Mouse (Mus musculus) CD4-positive helper T cell, adult 2 months (primary cell): Measurements from ENCODE around the gene Fgfr2.

Experiments used
- DNase-seq: peaks from one replicate; pipeline ENCODE4 v3.0.0-alpha.2; 2012; ENCODE audit warnings: low read depth, missing footprints, low spot score

Fgfr2 gene

DNA sequence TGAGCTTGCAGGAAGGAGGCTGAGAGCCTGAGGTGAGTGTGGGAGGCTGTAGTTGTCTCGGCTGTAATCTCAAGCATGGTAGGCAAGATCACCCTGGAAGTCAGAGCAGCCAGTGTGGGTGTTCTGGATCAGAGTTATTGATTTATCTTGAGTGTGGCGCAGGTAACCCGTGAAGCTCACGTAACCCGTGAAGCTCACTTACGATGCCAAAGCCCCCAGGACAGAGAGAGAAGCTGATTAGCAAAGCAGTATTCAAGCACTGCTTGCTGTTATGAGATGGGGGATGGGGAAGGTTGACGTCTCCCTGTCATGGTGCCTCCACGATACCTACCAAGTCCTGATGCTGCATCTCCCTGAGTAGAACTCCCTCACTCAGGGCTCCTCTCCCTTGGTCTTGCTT, 503.6 kb downstream of the Fgfr2 start:
- DNase-seq = no peak

DNA sequence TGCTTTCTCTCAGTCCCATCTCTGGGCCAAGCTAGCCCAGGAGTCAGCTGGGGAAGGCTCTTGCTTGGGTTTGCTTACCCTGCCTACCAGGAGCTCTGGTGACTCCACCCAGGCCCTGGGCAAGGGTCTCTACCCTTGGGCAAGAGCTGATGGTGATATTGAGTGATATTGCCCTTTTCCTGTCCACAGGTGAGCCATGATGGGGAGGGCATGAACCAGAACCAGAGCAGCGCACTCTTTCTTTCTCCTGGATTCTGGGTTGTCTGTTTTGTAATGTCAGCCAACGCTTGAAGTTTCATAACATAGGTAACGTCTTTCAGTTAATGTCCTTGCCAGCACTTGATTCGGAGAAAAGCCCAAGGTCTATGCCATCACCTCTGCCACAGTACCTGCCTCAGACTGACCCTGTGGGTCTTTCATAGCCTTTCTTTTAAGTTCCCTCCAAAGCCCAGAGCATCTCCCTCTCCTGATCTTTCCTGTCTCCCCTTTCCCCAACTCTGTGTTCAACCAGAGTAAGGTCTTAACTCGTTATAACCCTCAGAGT, 506.1 kb downstream of the Fgfr2 start:
- DNase-seq = no peak

DNA sequence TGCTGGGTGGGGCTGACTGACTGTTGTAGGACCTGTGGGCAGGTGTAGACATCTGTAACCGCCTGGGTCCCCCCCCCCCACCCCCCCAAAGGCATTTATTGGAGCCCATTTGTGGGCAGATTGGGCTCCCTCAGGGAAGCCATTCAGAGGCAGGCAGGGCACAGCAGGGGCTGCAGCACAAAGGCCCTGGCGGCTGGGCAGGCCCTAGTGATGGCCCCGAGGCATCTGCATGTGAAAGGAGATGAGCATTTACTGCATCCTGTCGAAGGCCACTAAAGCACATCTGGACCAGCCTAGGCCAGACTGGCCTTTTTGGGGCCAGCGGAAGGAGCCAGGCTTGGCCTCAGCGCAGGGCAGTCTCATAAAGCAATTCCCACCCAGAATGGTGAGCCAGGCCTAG, 506.8 kb downstream of the Fgfr2 start:
- DNase-seq = no peak

DNA sequence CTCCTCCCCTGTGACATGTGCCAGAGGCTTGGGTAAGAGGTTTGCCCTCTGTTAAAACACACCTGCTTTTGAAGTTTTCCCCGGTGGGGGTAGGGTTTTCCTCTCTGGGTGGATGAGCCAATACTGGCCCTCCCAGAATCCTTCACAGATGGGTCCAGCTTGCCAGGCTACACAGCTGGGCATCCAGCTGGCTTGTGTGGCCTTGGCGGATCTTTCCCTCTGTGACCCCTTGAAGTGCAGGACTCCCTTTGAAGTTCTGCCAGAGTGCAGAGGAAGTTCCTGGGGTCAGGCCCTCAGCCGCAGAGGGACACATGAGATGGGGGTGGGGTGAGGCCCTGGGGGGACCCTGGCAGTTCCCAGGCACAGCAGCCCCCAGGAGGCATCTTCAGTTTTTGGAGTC, 507.8 kb downstream of the Fgfr2 start:
- no peak for DNase-seq

DNA sequence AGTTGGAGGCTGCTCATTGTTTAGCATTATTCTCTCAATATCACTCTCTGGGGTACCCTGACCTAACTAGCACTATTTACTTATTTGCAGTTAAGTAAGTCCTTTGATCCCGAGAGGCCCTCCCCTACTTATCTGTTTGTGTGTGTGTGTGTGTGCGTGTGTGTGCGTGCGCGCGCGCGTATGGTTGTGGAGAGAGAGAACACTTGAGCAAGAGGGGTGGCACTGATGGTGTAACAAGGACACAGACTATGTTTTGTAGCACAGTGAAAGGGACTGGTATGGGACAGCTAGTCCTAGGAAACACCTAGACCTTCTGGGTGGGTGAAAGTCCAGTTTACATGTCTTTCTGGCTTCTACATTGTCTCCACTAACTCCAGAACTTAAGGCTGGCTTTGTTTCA, 511.6 kb downstream of the Fgfr2 start:
- DNase-seq = no peak

DNA sequence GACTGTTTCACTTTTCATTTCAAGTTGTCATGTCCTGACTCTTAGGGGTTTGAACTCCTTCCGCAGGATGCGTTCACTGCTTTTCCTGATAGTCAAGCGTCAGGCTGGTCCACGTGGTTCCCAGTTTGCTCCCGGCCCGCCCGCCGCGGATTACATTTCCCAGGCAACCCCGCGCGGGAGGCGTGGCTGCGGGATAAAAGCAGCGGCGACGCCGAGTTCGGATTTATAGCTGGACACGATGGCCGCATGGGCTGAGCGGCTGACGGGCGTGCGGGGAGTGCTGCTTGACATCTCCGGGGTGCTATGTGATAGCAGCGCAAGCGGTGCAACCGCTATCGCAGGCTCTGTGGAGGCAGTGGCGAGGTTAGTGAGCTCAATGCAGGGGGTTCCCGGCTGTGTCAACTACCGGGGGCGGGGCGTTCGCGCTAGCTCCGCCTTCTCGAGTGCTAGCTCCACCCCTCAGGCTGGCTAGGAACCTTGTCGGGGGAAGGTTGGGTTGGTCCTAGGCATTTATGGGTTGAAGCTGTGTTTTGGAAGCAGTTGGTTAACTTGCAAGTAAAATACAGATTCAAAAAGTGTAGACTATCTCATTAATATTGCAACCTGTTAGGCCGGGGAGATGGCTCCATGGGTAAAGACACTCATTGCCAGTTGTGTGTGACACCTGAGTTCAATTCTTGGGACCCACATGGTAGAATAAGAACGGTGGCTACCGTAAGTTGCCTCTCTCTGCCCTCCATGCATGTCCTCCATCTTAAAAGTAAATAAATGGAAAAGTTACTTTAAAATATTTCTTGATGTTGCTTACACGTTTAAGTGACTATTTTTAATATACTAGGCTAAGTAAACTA, 512.5 kb downstream of the Fgfr2 start, which contains the start of gene Lhpp:
Gene Lhpp (plus strand): TSS at position 171 of the 851 bp plus-strand sequence.
- DNase-seq = peak; percentile 87

DNA sequence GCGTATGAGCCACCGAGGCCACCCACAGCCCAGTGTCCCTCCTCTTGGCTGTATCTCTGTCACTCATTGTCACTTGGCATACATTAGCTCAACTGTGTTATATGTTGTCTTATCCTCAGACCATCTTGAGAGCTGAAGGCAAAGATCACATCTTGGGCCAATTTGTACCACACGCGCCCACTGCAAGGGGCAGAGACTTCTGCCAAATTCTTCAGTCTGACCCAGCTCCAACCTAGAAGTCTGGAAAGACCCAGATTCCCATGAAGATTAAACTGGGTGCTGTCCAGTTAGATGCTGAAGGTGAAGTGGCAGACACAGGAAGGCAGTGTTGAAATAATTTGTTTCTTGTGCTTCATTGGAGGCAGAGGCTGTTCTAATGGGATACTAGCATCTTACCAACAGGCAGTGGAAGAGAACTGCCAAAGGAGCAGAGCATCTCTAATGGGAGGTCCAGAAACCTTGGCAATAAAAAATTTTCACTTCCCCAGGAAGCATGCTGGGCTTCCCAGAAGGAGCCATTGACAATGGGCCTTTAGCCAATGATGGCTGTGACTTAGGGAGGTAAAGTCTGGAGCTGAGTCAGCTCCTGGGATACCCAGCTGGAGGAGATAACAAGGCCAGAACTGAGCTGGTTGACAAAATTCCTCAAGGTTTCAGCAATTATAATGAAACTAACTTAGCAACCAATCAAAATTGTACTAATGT, 514.7 kb downstream of the Fgfr2 start:
- no peak for DNase-seq

DNA sequence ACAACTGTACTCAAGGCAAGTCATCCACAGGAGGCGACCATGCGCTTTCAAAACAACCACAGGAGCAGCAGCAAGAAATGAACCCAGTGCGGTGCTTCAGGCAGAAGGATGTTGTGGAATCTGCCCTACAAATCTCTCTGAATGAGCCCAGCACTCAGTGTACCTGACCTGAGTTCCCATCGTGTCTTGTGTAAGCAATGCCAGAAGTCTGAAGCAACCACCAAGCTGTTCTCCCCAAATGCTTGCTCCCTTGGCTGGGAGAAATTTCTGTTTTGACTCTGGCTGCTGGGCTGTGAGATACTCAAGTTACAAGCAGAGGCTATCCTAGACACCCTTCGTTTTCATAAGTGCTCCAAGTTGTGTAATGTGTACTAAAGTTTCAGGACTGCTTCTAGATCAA, 517.5 kb downstream of the Fgfr2 start:
- DNase-seq = no peak

DNA sequence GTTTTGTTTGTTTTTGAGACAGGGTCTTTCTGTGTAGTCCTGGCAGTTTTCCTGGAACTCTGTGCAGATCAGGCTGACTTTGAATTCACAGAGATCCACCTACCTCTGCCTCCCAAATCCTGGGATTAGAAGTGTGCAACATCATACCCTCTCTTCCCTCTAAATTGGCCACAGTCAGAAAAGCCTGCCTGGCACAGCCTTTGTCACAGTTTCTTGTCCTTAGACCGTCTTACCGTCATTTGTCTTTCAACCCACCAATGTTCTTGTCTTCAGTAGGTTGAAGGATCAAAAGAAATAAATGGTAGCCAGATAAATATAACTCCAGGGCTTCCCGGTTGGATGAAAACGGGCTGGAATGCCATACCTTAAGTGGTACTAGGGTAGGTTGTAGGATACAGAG, 518.4 kb downstream of the Fgfr2 start:
- DNase-seq = no peak

DNA sequence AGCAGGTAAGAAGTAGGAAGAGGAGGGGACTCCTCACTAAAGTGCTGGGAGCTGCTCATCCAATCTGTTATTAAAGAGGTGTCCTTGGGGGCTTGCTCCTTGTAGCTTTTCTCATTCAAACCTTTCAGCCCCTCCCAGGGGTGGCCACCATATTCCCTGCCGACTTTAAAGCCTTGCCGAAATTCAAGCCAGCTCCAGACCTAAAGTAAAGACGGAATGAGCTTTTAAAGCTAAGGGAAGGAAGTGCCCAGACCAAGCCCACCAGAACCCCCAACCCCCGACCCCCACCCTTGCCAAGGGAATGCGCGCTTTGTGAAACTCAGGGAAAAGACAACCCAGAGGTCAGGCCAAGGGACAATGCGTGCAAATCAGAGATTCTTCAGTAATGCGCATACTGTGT, 522.2 kb downstream of the Fgfr2 start:
- DNase-seq = no peak

DNA sequence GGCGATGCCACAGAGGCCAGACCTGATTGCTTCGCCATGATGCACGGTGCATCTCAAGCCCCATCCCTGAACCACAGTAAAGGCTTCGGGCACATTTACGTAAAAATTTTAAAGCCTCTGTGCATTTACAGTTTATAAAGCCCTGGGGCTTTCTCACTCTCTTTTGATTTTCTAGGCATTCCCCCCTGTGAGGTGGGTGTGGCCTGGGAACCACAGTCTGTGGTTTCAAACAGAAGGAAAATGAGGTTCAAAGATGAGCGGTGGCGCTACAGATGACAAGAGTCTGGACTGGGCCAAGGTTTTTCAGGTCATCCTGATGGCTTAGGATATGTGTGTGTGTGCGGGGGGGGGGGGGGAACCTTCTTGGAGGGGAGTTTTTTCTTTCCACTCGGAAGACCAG, 523.1 kb downstream of the Fgfr2 start:
- peak; percentile 52 for DNase-seq

DNA sequence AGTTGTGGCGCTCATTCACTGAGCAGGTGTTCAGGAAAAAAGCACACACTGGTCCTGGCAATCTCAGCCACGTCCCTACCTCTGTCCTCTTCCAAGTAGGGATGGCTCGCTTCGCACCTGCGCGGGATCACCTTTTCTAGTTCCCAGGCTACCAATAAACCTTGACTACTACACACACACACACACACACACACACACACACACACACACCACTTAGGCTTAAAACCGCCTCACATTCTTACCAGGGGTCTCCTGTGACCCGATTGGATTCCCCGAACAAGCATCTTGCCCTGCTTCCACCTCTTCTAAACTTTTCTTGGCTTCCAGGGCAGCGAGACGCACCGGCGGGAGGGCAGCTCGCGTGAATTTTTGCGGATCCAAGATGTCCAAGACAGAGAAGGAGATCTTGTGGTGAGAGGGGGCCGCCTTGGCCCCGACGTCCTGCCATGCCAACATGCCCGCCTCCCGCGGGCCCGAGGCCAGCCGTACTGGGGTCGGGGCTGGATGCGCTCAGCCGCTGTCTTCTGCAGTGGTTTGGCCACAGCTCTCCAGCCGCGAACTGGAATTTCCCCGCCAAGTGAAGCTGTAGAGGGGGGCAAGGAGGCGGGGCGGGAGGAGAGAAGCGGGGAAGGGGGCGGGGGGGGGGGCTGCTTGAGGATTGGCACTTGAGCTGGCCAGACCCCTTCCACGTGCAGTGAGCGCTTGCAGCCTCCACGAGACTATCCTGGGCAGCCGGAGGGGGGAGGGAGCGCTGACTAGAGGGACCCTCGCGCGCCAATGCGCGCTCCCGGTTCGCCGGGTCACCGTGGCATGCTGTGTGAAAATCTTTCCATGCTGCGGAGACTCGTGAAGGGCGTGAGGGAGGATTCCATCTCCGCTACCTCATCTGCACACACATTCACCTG, 523.8 kb downstream of the Fgfr2 start, which contains the start of gene Nkx1-2:
Gene Nkx1-2 (minus strand): TSS at position 567 of the 905 bp plus-strand sequence.
- no peak for DNase-seq

DNA sequence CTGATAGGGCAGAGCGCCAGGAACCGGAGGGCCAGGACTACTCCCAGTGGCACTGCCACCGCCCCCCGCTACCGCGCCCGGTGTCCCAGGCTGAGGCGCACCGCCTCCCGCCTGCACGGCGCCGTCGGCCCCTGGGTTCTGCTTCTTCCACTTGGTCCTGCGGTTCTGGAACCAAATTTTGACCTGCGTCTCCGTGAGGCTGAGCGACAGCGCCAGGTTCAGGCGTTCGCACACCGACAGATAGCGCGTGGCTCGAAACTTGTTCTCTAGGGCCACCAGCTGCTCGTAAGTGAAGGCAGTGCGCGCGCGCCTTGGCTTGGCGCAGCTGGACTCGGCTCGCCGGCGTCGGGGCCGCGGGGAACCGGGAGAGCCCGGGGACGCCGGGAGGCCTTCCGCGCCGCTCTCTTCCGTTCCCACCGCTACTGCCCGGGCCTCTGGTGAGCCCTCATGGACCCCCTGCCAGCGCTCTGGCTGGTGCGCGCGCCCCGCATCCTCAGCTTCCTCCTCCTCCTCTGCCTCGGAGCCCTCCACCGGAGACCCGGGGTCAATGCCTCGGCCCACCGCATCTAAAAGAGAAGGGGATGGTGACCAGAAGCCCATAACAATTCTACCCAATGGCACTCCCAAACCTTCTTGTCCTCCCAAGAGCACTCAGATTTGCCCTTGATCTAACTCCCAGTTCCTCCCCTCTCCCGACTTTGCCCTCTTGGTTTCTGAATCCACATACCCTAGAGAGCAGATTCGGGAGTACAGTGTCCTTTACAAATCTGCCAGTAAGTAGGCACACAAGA, 525.7 kb downstream of the Fgfr2 start:
- DNase-seq = no peak

DNA sequence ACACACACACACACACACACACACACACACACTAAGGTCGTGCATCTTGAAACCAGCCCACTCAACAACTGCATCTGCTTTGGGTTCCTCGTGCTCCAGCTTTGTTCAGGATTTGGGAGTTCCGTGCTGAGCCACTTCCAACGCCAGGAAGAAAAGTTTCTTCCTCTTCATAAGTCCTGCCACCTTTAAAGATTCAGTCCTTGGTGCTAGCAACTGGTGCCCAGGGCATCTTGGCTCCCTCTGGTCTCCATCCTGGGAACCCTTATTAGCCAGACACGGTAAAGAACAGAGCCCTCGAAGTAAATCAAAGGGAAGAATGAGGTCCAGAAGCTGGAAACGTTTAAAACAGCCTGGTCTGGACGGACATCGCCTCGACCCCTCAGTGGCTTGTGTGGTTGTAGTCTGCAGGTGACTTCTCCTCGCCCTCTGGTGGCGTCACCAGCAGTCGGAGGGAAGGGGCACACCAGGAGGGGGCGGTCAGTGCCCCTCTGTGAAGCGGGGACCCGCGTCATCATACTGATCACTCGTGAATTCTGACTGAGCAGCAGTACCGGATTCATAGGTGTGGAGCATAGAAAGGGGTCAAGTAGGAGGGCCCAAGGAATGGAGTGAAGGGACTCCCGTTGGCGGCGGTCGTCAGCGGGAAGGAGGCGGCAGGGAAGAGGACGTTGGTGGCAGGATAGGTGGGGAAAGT, 526.4 kb downstream of the Fgfr2 start:
- no peak for DNase-seq

DNA sequence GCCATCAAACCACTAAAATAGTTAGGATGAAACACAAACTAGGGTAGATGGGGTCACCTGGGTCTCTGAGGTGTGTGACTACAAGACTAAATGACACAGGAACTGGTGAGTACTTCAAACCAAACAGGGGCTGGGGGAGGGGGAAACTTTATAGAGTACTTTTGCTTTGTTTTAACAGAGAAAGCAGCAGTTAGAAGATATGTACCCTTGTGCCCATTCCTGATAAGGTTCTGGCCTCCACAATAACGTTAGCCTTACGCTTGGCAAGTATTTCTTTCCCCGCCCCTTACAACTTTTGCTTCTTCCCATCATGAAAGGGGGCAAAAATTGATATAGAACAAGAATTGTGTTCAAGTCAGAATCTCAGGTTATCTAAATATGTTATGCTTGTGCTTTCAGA, 527.4 kb downstream of the Fgfr2 start:
- no peak for DNase-seq

DNA sequence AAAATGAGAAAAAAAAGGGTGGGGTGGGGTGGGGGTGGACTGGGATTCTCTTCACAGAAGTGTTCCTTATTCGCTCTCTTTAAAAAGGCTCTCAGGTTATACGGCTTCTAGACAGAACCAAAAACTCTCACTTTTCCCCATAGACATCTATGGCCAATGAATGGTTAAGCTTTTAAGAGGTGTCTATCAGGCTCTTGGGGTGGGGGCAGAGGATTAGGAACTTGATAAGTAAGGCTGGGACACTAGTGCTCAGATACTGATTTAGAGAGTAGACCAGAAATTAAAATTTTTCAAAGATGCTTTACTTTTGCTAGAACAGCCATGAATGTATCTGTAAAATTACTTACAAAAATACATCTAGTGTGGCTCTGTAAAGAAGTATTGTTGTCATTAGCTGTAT, 528.8 kb downstream of the Fgfr2 start:
- DNase-seq = no peak

DNA sequence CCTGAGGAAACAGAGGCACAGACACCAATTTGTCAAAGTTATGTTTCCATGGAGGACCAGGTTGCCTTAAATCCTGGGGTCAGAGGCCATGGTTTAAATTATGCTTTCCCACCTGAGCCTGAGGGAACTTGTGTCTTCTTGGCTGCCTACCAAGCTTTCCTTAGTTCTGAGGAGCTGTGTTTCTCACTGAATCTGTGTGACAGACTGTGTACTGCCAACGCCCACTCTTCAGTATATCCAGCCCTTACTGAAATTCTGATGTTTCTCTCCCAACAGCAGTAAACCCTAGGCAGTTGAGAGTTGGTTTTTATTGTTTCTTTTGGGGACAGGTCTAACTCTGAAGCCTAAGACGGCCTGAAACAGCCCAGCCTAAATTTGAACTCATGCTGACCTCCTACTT, 529.4 kb downstream of the Fgfr2 start:
- no peak for DNase-seq

DNA sequence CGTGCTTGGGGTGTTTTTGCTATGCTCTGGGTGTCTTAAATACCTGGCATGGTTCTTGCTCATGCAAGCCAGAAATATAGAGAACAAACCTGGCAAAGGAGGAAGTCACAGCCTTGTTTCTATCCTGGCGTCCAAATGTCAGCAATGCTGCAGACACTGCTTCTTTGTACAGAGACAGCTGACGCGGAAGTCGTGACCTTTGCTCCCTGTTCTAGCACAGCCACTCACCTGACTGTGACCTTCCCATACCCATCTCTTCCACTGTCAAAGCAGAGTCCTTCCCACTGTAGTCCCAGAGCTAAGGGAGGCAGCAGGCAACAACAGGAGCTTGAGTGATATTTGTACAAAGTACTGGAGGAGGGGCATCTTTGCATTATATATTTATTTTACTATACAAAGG, 533.5 kb downstream of the Fgfr2 start:
- DNase-seq = no peak

DNA sequence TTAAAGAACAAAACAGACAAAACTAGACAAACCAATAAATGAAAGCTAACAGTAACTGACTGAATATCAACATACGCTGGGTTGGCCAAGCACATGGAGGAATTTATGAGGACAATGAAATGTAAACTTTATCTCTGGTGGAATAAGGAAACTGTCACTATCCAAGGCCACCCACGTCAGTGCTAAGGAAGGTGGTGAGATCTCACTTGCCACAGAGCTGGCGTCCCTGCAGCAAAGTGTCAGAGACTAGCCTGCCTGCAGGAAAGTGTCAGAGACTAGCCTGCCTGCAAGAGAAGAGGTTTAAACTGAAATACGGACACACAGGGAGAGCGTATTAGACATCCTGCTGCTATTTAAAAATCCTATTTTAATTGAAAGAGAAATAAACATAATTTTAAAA, 536.0 kb downstream of the Fgfr2 start:
- DNase-seq = no peak
